Mouse (Mus musculus): ENCODE measurements around the gene Gm12845. TPM values are rescaled to one million over a fixed set of nuclear protein-coding genes. Genes with fewer than 3 reads are reported as not detected.
"Not testable (repeated sequence)": the region's sequence is repeated elsewhere in the genome, so short reads cannot be mapped to it uniquely, and the experiment has no call there.

Gene Gm12845
- polyA plus RNA-seq, 1 experiment from 2014 or later, result not detected

DNA sequence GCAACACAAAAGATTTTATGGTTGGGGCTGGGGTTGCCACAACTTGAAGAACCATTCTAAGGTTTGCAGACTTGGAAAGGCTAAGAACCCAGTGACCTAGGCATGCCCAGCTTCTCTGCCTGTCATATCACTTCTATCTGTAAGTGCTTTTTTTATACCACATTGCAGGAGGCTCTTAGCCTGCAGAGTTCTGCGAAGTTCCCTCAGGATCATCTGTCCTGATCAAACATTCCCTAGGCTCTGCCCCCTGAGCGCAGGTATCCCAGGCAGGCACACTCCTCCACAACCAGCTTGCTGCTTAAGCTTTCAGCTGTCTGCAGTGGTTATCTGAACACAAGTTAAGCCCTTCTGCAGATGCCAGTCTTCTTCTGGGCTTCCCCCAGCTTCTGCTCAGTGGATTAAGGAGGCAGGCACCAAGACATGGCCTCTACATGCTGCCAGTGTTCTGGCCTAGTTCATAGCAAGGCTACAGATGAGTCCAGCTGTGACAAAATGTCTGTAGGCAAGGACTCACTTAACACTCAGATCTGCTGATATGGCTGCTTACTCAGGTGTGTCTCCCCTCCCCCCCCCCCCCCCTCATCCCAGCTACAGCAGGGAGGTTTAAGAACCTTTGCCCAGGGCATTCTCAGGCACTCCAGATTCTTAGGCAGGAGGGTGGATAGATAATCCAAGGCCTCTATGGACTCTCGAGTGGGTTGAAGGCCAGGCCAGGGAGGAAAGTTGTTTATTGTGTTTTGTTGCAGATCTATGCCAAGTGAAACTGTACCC lies 15.2 kb upstream of the Gm12845 start:
- no peak overlapping the region for H3K4me2 ChIP-seq (ENCODE audit: low read depth, low read length, severe bottlenecking)
- H3K27ac ChIP-seq (ENCODE audit: low read depth, low read length), result no peak overlapping the region
- H3K4me3 ChIP-seq (ENCODE audit: low read depth, low read length), result no peak overlapping the region
- H3K4me1 ChIP-seq (replicated peaks; ENCODE audit: control insufficient read depth, insufficient read depth, low read length), result no peaks in the 10 kb centered on the region
- H3K36me3 ChIP-seq (ENCODE audit: control insufficient read depth, insufficient read depth, low read length), result no peaks in the 10 kb centered on the region
- H3K9me3 ChIP-seq (ENCODE audit: control insufficient read depth, low read length), result no peaks in the 10 kb centered on the region
- ATAC-seq (replicated peaks; ENCODE audit: low FRiP score), result no peak
- H3K27me3 ChIP-seq (ENCODE audit: control insufficient read depth, insufficient read depth, low read length), result no peaks in the 10 kb centered on the region
- WGBS, result 84% methylated on average over 3 of the region's 3 CpGs
- DNase-seq (ENCODE audit: low spot score), result no peak
- no peak overlapping the region for H3K9ac ChIP-seq (ENCODE audit: low read length)

DNA sequence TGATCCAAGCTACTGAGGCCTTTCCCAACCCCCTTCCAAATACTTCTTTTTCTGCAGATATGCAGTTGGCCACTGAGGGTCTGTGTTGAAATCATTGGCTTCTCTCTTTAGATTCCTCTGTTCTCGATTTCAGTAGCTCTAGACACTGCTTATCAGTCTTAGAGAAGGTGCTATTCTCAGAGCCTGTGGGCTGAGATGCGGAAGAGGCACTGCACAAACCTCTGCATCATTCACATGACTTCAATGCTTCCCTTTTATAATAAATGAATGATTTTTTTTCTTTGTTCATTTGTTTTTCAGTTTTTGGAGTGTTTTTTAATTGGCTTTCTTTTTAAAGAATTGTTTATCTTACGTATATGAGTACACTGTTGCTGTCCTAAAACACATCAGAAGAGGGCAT lies 11.9 kb upstream of the Gm12845 start:
- 90% methylated on average over 3 of the region's 3 CpGs for WGBS
- Histone ChIP-seq H3K4me3 (ENCODE audit: low read depth, low read length) (no peak overlapping the region), H3K4me2 (ENCODE audit: low read depth, low read length, severe bottlenecking) (no peak overlapping the region), H3K36me3 (ENCODE audit: control insufficient read depth, insufficient read depth, low read length) (no peaks in the 10 kb centered on the region), H3K27me3 (ENCODE audit: control insufficient read depth, insufficient read depth, low read length) (no peaks in the 10 kb centered on the region), H3K9ac (ENCODE audit: low read length) (no peak overlapping the region), H3K4me1 (replicated peaks; ENCODE audit: control insufficient read depth, insufficient read depth, low read length) (no peaks in the 10 kb centered on the region), H3K27ac (ENCODE audit: low read depth, low read length) (no peak overlapping the region), H3K9me3 (ENCODE audit: control insufficient read depth, low read length) (no peaks in the 10 kb centered on the region)
- ATAC-seq (replicated peaks; ENCODE audit: low FRiP score) (no peak), DNase-seq (ENCODE audit: low spot score) (no peak)

DNA sequence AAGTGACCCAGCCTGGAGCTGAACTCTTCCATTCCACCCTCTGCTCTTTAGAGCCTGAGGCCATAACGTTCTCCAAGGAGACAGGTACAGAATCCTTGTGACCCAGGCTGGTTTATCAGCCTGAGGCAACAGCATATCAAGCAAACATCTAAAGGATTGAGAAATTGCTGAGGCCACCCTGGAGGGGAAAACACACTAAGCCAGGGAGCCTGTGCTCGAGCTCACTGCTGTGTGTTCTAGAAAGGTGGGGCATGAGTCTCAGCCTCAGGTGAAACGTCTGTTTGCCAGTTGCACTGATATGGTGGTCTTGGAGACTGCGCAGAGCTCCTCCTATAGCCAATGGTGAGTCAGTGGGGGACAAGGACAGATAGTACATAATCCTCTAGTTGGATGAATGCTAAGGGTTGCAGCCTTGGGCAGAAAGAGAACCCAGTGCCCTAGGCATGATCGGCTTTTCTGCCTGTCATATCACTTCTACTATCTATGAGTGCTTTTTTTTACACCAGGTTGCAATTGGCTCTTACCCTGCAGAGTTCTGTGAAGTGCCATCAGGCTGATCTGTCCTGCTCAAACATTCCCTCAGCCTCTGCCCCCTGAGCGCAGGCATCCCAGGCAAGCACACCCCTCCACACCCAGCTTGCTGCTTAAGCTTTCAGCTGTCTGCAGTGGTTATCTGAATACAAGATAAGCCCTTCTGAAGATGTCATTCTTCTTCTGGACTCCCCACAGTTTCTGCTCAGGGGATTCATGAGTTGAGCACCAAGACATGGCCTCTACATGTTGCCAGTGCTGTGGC lies 10.7 kb upstream of the Gm12845 start:
- WGBS, result 80% methylated on average over 6 of the region's 6 CpGs

DNA sequence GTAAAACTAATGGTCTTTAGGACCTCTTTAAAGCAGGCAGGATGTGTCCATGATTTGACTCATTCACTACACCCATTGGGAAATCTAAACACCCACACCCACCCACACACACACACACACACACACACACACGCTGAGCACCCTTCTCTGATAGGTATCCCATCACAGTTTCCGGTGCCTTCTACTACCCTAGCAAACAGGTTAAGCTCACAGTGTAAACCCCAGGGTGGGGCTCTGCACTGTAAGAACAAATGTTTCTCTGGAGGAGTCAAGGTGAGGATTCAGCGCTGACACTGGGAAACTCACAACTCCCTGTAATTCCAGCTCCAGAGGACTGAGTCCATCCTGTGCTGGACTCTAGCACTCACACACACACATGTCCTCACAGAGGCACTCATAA lies 7.7 kb downstream of the Gm12845 start:
- Histone ChIP-seq H3K4me3 (ENCODE audit: low read depth, low read length) (no peak overlapping the region), H3K9ac (ENCODE audit: low read length) (no peak overlapping the region), H3K4me1 (replicated peaks; ENCODE audit: control insufficient read depth, insufficient read depth, low read length) (no peaks in the 10 kb centered on the region), H3K36me3 (ENCODE audit: control insufficient read depth, insufficient read depth, low read length) (no peaks in the 10 kb centered on the region), H3K9me3 (ENCODE audit: control insufficient read depth, low read length) (no peaks in the 10 kb centered on the region), H3K27me3 (ENCODE audit: control insufficient read depth, insufficient read depth, low read length) (no peaks in the 10 kb centered on the region), H3K4me2 (ENCODE audit: low read depth, low read length, severe bottlenecking) (no peak overlapping the region), H3K27ac (ENCODE audit: low read depth, low read length) (no peak overlapping the region)
- ATAC-seq (replicated peaks; ENCODE audit: low FRiP score), result no peak
- 85% methylated on average over 3 of the region's 3 CpGs for whole genome bisulfite sequencing
- no peak for DNase-seq (ENCODE audit: low spot score)

More for the DNA sequence above, 10.7 kb upstream of the Gm12845 start:
- Histone ChIP-seq H3K36me3 (ENCODE audit: control insufficient read depth, insufficient read depth, low read length) (no peaks in the 10 kb centered on the region), H3K9me3 (ENCODE audit: control insufficient read depth, low read length) (no peaks in the 10 kb centered on the region), H3K4me1 (replicated peaks; ENCODE audit: control insufficient read depth, insufficient read depth, low read length) (no peaks in the 10 kb centered on the region), H3K4me3 (ENCODE audit: low read depth, low read length) (no peak overlapping the region), H3K9ac (ENCODE audit: low read length) (no peak overlapping the region), H3K27ac (ENCODE audit: low read depth, low read length) (no peak overlapping the region), H3K4me2 (ENCODE audit: low read depth, low read length, severe bottlenecking) (no peak overlapping the region), H3K27me3 (ENCODE audit: control insufficient read depth, insufficient read depth, low read length) (no peaks in the 10 kb centered on the region)
- no peak for DNase-seq (ENCODE audit: low spot score)
- no peak for ATAC-seq (replicated peaks; ENCODE audit: low FRiP score)

DNA sequence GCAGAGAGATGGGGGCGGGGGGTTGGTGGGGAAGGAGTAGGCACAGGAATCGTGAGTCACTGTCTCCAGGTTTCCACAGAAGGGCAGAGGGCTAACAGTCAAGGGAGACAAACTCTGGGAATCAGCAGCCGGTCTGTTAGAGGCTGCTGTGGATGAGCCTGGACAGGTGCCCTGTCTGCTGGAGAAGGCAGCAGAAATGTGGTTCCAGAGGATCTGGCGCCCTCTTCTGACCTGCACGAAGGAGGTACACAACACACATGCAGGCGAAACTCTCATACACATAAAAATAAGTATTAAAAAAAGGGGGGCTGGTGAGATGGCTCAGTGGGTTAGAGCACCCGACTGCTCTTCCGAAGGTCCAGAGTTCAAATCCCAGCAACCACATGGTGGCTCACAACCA lies 13.3 kb downstream of the Gm12845 start:
- 49% methylated on average over 8 of the region's 8 CpGs for WGBS
- Histone ChIP-seq H3K9ac (ENCODE audit: low read length) (no peak overlapping the region), H3K27ac (ENCODE audit: low read depth, low read length) (no peak overlapping the region), H3K4me2 (ENCODE audit: low read depth, low read length, severe bottlenecking) (no peak overlapping the region), H3K9me3 (ENCODE audit: control insufficient read depth, low read length) (no peaks in the 10 kb centered on the region), H3K36me3 (ENCODE audit: control insufficient read depth, insufficient read depth, low read length) (no peaks in the 10 kb centered on the region), H3K4me1 (replicated peaks; ENCODE audit: control insufficient read depth, insufficient read depth, low read length) (no peaks in the 10 kb centered on the region), H3K4me3 (ENCODE audit: low read depth, low read length) (no peak overlapping the region), H3K27me3 (ENCODE audit: control insufficient read depth, insufficient read depth, low read length) (no peaks in the 10 kb centered on the region)
- ATAC-seq (replicated peaks; ENCODE audit: low FRiP score), result no peak
- DNase-seq (ENCODE audit: low spot score), result no peak

DNA sequence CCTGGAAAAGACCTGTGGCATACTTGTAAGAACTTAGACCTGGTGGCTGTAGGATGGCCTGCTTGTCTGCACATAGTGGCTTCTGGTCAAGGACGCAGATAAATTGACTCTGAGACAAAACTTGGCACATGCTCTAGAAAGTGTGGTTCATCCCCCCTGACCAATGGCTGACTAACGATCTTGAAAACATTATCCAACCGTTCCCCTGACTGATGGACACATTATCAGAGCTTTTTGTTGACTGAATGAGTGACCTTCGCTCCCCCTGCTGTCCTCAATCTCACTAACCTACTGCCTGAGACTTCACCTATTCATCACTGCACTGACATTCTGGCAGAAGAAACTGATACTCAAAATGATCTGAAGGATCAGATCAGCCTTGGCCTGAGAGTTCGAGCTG lies 28.3 kb downstream of the Gm12845 start:
- not testable (repeated sequence) for H3K27ac ChIP-seq (ENCODE audit: low read depth, low read length); H3K4me2 ChIP-seq (ENCODE audit: low read depth, low read length, severe bottlenecking); ATAC-seq (replicated peaks; ENCODE audit: low FRiP score); H3K9me3 ChIP-seq (ENCODE audit: control insufficient read depth, low read length); DNase-seq (ENCODE audit: low spot score); H3K27me3 ChIP-seq (ENCODE audit: control insufficient read depth, insufficient read depth, low read length); H3K9ac ChIP-seq (ENCODE audit: low read length); H3K4me3 ChIP-seq (ENCODE audit: low read depth, low read length); H3K4me1 ChIP-seq (replicated peaks; ENCODE audit: control insufficient read depth, insufficient read depth, low read length); H3K36me3 ChIP-seq (ENCODE audit: control insufficient read depth, insufficient read depth, low read length)
- 83% methylated on average over 5 of the region's 5 CpGs for WGBS

DNA sequence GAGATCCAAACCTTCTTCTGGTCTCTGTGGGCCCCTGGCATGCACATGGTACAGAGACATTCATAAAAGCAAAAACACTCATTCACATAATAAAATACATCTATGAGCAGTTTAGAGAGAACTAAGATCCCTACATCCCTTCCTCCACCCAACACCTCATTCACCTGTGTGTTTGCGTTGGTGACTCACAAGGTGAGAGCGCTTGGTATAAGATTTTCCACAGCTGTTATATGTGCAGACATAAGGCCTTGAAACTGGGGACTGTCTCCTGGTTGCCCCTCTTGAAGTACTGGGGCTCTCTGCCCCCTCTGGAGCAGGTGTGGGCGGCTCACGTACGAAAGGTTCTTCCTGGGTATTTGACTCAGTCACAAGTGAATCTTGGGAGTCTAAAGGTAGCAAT lies 35.9 kb downstream of the Gm12845 start:
- no peak overlapping the region for H3K9ac ChIP-seq (ENCODE audit: low read length)

DNA sequence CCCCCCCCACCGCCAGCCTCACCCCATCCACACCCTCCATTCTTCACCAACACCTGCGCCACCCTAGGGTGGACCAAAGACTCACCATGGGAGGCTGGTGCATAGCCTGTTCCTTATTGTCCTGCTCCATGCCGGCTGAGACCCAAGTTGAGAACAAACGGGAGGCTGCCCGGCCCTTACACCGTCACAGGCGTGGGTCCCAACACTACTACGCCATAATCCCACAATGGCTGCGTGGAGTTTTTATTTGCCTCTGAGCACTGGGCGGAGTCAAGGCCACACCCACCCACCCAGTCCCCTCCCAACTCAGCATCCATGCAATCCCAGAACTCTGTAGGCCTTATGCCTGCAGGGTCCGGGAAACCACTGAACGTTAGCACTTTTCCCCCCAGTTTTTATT lies 41.2 kb downstream of the Gm12845 start, which contains the start of gene Klf17:
Gene Klf17, minus strand, starts transcription at position 233 of the 400 bp plus-strand sequence.
- DNase-seq (ENCODE audit: low spot score) (no peak), ATAC-seq (replicated peaks; ENCODE audit: low FRiP score) (no peak)
- H3K36me3 ChIP-seq (ENCODE audit: control insufficient read depth, insufficient read depth, low read length), result no peaks in the 10 kb centered on the region
- H3K9me3 ChIP-seq (ENCODE audit: control insufficient read depth, low read length), result no peaks in the 10 kb centered on the region
- H3K4me1 ChIP-seq (replicated peaks; ENCODE audit: control insufficient read depth, insufficient read depth, low read length), result no peaks in the 10 kb centered on the region
- H3K9ac ChIP-seq (ENCODE audit: low read length), result no peak within 1 kb of the TSS
- no peak within 1 kb of the TSS for H3K27ac ChIP-seq (ENCODE audit: low read depth, low read length)
- 69% methylated on average over 12 of the region's 12 CpGs for WGBS
- no peak within 1 kb of the TSS for H3K4me3 ChIP-seq (ENCODE audit: low read depth, low read length)
- no peak within 1 kb of the TSS for H3K4me2 ChIP-seq (ENCODE audit: low read depth, low read length, severe bottlenecking)
- H3K27me3 ChIP-seq (ENCODE audit: control insufficient read depth, insufficient read depth, low read length), result no peaks in the 10 kb centered on the region; the same call in 1 of the 2 replicates

More for the DNA sequence above, 35.9 kb downstream of the Gm12845 start:
- Histone ChIP-seq H3K4me1 (replicated peaks; ENCODE audit: control insufficient read depth, insufficient read depth, low read length) (no peaks in the 10 kb centered on the region), H3K27ac (ENCODE audit: low read depth, low read length) (no peak overlapping the region), H3K36me3 (ENCODE audit: control insufficient read depth, insufficient read depth, low read length) (no peaks in the 10 kb centered on the region), H3K27me3 (ENCODE audit: control insufficient read depth, insufficient read depth, low read length) (no peaks in the 10 kb centered on the region; the same call in 1 of the 2 replicates), H3K9me3 (ENCODE audit: control insufficient read depth, low read length) (no peaks in the 10 kb centered on the region), H3K4me2 (ENCODE audit: low read depth, low read length, severe bottlenecking) (no peak overlapping the region), H3K4me3 (ENCODE audit: low read depth, low read length) (no peak overlapping the region)
- ATAC-seq (replicated peaks; ENCODE audit: low FRiP score) (no peak), DNase-seq (ENCODE audit: low spot score) (no peak)
- 91% methylated on average over 5 of the region's 5 CpGs for WGBS

Data from forebrain, embryonic 11.5 days (tissue).